Mouse (Mus musculus) layer of hippocampus, adult 8-10 months (tissue): ENCODE data around the gene Ppat. TPM values are rescaled to one million over a fixed set of nuclear protein-coding genes. Genes with fewer than 3 reads are reported as not detected.
"Not testable (repeated sequence)": the region's sequence is repeated elsewhere in the genome, so short reads cannot be mapped to it uniquely, and the experiment has no call there.

Experiments
- DNase-seq, 2 experiments: peaks; one replicate each; pipeline ENCODE4 v3.0.0; 2022; ENCODE audit warnings: low spot score in 2 of 2
- total RNA-seq, 4 experiments: library from RNA; stranded (reverse); gene quantifications; 2 replicates each; pipeline ENCODE4 v1.2.4; 2022

Ppat gene
- 10 to 100 TPM; 14.9 to 16.8 (median 16.1) TPM for total RNA-seq

- peak; percentile 95 to 96 for DNase-seq
Observed at GRCm38 (mm10) chr5:76951106-76952027, at the start of gene Ppat, which contains the start of gene Paics. Gene Ppat, minus strand, starts transcription at chr5:76951578. Gene Paics, plus strand, starts transcription at chr5:76951307.

DNA sequence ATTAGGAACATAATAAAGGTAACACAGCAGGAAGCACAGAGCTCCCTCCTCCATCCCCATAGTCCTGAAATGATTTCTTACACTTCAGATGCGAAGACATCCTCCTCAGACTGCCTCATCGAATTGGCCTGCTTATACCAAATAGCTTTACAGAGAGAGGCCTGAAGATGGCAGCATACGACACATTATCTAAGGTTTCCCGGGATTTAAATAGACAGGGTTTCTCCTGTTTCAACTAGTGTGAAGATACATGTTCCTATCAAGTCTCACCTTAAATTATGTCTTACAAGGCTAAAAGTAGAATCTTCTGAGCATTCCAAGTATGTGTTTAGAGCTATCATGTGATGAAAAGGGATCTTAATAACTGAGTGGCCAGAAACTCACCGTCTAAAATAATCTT lies 47.0 kb upstream of the Ppat start:
- DNase-seq: peak in 1 of 2 experiments; percentile 20

DNA sequence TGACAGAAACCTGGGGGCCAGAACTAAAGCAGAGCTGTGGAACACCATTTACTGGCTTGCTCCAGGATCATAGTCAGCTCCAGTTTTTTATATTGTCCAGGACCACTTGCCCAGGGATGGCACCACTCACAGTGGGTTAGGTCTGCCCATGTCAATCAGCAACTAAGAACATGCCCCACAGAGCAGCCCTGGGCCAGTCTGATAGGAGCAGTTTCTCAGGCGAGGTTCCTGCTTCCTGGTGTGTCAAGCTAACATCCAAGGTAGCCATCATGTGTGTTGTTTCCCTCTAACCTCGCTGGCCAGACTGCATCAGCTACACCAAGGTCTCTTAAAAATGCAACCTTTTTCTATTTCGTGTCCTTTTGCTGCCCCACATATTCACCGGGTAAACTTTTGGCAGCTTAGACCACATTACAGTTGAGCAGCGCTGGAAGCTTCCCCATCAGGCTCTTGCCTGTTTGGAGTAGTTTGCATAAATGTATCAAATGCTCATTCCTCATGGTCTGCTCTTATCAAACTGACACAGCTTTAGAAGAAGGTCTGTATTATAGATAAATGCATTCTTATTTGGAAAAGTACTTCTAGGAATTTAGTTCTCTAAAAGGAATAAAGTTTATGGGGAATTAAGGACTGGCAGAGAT lies 41.9 kb upstream of the Ppat start:
- no peak for DNase-seq

DNA sequence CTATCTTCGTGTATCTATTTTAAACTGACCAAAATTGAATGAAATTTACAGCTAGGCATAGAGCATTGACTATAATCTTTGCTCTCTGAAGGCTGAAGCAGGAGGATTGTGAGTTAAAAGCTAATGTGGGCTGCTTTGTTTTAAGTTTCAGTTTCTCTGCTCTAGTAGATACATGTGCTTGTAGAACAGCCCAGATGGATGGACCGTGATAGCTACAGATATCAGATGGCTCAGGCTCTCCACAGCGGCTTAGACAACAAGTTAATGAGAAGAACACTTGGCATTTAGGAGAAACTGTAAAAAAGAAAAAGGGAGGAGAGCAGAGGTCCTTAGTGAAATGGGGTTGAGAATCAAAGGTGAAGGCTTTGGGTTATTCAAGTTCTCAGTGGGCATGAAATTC lies 39.4 kb upstream of the Ppat start:
- DNase-seq: no peak

DNA sequence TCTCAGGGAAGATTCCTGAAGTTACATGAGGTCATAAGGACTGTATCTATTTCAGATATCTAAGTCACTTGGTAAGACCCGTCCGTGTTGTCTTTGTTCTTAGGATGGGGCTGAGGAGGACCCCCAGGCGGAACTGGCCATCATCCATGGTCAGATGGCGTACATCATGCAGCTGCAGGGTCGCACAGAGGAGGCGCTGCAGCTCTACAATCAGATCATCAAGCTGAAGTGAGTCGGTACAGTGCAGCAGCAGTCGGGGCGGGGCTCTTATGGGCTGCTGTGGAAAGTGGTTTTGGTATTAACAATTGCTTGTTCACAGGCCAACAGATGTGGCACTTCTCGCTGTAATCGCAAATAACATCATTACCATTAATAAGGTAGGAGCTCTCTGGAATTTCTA lies 32.6 kb upstream of the Ppat start:
- DNase-seq: no peak

- no peak for DNase-seq
Observed at GRCm38 (mm10) chr5:76975736-76976135, 24.4 kb upstream of the Ppat start.

DNA sequence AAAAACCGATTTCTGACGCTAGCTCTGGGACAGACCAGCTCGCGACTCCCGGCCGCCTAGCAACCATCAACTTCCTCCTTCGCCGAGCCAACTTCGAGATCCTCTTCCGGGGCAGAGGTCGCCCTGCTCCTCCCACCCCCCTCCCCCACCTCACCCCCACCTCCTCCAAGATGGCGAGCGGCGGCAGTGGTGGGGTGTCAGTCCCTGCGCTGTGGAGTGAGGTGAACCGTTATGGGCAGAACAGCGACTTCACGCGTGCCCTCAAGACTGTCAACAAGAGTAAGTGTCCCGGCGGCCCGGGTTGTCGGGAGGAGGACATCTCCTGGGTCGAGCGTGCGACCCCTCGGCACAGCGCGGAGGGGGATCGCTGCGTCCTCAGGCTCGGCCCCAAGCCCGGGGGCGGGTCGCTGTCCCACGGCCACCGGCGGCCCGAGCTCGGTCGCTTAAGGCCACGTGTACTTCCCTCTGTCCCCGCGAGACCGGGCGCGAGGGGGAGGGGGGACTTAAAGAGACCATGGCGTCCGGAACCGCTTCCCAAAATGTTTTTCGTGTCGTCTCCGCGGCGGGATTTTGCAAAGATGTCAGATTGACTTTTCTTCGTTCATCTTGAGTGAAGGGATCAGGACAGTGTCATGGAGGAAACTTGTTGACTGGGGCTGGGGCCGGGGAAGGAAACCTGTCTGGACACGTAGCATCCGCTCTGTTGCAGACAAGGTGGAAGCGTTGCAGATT lies 23.3 kb upstream of the Ppat start, which contains the start of gene Srp72:
Gene Srp72, plus strand, starts transcription at position 130 of the 732 bp plus-strand sequence.
- peak; percentile 68 to 79 for DNase-seq

- no peak for DNase-seq
Observed at GRCm38 (mm10) chr5:76974207-76974553, 22.8 kb upstream of the Ppat start.

DNA sequence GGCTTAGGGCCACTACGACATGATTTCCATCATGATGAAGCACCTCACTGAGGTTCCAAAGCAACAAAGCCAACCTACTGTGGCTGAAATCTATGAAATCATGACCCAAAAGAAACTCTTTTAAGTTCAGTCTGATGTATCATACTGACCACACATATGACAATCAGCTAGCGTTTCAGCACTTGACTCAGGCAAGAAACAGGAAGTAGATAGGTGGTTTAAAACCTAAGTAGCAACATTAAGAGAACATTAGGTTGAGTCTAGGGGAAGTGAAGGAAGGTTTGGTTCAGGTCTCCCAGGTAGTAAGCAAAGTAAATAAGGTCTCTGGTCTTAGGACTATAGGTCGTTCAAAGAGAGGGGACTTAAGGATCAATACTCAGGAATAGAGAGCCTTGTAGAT lies 22.1 kb upstream of the Ppat start:
- no peak for DNase-seq

- not testable (repeated sequence) for DNase-seq
Observed at GRCm38 (mm10) chr5:76971115-76971514, 19.7 kb upstream of the Ppat start.

- no peak for DNase-seq
Observed at GRCm38 (mm10) chr5:76969250-76969649, 17.9 kb upstream of the Ppat start.

- no peak for DNase-seq
Observed at GRCm38 (mm10) chr5:76964651-76965050, 13.3 kb upstream of the Ppat start.

- DNase-seq: no peak
Observed at GRCm38 (mm10) chr5:76962545-76962944, 11.2 kb upstream of the Ppat start.

- DNase-seq: no peak
Observed at GRCm38 (mm10) chr5:76959587-76959986, 8.2 kb upstream of the Ppat start.

GRCm38 (mm10) chr5:76957954-76958353 lies 6.6 kb upstream of the Ppat start:
- no peak for DNase-seq

DNA sequence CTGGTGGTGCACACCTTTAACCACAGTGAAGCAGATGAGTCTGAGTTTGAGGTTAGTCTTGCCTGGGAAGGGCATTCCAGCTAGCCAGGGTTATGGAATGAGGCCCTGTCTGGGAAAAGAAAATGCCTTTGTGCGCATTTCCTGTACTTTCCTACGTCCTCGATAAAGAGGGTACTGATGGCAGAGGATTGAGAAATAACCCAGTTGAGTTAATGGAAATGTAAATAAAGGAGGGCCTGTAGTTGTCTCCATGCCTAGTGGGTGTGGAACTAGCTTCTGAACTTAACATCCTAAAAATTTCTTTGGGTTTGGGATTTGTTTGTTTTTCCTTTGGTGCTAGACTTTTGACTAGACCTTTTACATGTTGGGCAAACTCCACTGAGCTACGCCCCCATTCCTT lies 4.1 kb upstream of the Ppat start:
- no peak for DNase-seq

GRCm38 (mm10) chr5:76954271-76954900 lies 3.0 kb upstream of the Ppat start:
- no peak for DNase-seq

- no peak for DNase-seq
Observed at GRCm38 (mm10) chr5:76953794-76954193, 2.4 kb upstream of the Ppat start.

DNA sequence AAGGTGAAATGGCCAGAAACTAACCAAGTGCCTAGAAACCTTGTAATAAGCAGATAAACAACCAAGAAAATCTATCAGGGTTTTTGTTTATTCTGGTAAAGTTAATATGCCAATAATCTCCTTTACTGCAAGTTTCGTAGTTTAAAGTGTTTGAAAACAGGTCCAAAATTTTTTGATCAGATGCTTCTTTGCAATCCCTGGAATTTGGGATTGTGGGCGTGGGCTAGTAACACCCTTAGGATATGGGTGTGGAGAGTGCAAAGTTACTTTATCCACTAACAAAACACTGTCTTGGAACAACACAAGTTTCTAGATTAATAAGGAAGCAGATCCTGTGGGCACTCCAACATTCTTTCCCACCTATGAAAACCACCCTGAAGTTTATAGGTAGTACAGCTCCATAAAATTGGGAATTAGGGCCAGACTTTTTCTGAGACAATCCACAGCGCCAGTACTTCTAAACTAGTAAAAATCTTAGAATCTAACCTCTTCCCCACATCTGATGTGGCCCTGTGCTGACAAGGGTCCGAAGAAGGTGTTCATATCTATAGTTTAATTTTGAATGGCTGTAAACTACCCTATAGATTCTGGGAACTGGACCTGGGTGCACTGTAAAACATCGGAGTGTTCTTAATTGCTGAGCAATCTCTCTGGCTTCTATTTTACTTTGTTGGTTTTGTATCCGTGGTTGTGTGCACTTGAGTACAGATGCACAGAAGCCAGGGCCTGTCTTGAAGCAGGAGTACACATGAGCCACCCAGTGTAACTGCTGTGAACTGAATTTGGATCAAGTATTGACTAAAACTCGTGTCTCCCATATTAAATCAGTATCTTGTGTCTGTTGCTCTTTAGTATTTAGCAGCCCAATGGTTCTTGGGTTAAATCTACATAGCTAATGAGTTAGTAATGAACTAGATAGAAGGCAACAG lies 998 bp upstream of the Ppat start:
- DNase-seq: no peak

DNA sequence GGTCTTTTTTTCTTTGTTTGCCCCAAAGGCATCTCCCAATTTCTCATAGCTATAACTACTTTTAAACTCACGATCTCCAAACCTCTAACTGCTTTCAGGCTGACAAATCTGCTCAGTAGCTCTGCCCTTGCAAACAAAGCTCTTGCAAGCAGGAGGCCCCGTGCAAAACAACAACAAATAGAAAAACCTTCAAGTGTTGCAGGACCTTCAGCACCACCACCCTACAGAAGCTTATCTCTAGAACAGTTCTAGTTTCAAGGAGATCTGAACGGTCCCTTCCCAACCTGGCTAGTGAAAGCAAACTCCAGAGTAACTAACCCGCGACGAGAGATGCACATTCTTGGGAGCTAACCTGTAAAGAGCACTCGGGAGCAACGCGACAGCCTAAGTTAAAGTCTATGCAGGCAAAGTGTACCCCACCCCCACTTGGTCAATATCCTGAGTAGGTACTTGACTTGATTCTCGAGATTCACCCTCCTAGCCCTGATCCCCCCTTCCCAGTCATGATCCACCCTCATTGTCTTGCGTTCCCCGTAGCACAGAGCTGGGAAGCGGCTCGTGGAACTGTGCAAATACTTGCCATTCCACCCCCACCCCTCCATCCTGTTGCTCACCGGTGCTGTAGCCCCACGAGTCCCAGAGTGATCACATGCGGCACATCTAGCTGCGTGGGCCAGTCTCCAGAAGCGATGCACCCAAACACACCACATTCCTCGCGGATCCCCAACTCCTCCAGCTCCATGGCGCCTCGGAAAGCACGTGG lies 854 bp downstream of the Ppat start:
- no peak for DNase-seq
